Mouse (Mus musculus) induced T-regulatory cell, adult 2 months (primary cell): ENCODE measurements around the gene Dennd4a.

ENCODE experiments used
- DNase-seq: peaks from one replicate; pipeline ENCODE4 v3.0.0-alpha.2; 2012; ENCODE audit warnings: low read depth

Gene Dennd4a

DNA sequence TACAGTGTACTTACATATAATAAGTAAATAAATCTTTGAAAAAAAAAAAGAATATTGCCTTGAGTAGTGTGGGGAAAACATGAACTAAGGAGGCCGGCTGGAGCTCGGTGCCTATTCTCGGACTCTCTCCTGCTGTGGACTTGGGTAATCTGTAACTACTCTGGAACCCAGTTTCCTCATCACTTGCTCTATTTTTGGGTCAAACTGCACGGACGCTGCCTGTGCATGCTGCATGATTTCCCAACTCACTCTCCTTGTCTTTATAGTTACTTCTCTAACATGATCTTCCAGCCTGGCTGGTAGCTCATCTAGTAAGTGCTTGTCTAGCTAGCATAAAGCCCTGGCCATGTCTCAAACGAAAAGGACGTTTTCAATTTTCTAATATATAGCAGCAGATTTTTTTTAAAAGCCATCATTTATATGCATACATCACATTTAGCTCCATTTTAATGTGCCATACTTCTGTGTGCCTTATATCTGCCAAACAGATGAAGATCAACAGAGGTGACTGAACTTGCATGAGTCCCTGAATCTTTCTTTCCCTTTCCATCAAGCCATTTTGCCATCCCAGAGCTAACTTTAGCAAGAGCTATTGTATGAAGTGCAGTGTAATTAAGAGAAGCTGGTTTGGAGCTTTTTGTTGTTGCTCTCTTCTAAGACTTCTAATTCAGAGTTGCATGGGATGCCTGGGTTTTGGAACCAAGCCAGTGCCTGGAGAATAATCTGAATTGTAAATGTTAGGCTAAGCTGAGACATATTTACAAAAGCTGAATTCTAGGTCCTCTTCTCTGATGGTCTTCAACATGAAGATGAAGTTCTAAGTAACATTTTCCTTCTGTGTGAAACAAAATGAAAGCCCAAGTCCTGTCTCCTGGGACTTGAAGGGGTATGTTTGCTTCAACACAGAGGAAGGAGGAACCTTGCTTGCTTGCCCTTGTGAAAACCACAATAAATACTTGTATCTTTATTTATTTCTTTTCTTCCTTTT, 20.2 kb upstream of the Dennd4a start:
- DNase-seq = peak; percentile 52

DNA sequence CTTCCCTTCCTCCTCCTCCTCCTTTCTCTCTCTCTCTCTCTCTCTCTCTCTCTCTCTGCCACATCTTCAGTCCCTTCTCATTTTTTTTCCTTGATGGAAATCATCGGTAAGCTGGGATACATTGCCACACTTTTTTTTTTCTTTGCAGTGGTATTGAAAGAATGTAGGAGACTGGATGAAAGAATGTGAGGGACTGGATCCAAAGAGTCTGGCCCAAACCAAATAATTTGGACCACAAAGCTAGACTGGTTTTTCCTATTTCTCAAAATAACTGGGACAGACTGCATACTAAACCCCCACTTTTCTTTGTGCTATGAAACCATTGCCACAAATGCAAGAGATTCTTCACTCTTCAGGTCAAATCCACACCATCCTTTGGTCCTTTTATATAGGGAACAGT, 19.5 kb upstream of the Dennd4a start:
- DNase-seq = peak; percentile 26

DNA sequence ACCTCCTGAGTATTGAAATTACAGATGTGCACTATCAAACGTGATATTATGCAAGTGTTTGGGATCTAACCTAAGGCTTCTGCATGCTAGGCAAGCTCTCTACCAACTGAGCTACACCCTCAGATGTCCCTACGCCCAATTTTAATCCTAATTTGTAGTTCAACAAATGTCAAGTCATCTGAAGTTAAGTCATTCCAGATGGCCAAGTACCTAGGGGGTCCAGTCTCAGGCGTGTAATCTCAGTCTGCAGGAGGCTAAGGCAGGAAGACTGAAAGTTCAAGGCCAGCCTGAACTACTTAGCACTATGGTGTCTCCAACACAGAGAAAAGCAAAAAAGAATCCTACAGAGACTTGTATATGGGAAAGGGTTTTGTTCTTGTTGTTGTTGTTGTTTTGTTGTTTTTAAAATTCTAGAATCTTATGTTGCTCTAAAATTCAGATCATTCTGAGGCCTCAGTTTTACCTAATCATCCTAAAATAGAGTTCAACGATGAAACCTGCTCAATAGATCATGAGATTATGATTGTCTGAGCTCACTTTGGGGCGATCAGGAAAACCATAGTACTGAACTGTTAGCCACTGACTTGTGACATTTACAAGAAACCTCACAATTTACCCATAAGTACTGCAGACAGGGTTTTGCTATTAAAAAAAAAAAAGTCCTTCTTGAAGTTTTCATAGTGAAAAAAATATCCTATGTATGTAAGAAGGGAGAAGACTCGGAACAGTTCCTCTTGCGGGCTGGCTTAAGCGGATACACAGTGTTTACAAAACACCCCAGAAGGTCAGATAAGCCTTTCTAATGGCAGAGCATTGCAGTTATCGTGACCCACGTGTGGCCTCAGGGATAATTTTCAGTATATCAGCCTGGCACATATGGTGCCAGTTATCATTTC, 18.5 kb upstream of the Dennd4a start:
- DNase-seq = peak; percentile 64

DNA sequence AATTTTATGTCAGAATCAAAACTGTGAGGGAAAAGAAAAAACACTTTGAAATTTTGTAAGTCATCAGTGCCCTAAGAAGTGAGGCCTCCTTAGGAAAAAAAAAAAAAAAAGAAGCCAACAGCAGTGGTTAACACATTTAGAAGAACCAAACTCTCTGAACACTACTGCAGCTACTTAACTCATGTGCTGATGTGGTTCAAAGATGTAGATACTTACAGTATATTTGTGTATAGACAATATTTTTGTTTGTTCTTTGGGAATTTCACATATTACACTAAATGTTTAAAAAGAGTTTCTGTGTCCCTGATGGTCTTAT, 17.9 kb upstream of the Dennd4a start:
- peak; percentile 55 for DNase-seq

DNA sequence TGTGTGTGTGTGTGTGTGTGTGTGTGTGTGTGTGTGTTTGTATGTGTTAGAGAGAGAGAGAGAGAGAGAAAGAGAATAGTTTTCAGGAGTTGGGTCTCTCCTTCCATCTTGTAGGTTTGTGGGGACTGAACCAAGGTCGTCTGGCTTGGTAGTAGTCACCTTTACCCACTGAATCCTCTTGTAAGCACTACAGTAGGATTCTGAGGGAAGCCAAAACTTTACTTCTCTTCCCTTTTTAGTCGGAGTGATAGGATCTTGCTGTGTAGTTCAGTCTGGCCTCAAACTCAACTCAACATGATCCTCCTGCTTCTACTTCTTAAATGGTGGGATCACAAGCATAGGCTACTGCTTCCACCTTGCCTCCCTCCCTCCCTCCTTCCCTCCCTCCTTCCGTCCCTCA, 17.3 kb upstream of the Dennd4a start:
- DNase-seq = peak; percentile 35

DNA sequence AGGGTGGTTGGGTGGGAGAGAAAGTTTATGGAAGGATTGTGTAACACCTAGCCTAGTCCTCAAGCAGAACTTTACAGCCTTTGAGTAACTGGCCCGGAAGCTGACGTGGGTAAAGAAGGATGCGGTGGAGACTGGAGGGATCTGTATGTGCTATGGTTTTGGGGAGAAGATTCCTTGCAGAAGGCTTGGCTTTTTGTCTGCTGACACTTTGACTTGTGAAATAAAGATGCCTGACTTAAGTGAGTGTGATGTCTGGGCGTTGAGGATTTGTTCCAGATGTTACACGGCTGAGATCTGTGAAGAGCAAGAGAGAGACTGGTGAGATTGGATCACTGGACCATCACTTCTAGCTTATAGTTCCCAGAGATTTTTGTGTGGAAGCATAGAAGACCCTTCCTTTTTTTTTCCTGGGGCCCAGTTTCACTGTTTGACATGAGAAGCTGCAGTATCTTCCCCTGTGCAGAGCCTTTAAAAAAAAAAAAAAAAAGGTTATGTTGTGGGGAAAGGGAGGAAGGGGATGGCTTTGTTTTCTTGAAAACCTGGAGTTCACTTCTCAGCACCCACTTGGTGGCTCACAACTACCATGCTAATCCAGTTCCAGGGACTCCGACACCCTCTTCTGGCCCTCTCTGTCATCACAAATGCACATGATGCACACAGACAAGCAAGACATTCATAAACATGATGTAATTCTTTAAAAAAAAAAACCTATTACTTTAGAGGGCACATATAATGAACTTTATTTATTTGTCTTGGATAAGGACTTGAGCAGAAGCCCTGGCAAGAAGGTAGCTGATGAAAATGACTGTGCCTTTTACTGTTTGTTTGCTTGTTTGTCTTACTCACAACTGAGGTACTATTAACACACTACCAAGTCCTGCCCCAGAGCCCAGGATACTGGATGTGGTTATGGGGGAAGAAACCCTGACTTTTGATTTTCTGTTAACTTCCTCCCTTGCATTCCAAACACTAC, 16.4 kb upstream of the Dennd4a start:
- peak; percentile 53 for DNase-seq

DNA sequence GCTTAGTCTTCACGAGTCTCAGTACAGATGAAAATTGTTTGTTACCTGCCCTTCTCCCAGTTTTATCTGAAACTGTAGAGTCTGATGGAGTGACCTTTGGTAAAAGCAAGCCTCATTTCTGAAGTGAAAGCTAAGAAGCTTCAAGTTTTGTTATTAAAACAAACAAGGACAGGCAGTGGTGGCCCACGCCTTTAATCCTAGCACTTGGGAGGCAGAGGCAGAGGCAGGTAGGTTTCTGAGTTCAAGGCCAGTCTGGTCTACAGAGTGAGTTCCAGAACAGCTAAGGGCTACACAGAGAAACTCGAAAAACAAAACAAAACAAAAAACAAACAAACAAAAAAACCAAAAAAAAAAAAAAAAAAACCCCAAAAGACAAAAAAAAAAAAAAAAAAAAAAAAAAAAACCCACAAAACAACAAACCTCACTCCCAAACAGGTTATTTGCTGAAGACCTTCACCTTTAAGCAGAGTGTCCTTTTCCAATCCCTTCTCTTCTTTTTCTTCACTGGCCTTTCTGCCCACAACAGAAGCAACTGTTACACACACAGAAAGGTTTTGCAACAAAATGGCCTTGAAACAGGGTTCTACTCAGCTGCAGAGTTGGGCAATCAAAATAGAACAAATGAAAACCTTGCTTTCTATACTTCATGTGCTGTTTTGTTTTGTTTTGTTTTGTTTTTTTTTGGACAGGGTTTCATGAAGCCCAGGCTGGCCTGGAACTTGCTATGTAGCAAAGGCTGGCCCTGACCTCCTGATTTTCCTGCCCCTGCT, 15.1 kb upstream of the Dennd4a start:
- DNase-seq = peak; percentile 74

DNA sequence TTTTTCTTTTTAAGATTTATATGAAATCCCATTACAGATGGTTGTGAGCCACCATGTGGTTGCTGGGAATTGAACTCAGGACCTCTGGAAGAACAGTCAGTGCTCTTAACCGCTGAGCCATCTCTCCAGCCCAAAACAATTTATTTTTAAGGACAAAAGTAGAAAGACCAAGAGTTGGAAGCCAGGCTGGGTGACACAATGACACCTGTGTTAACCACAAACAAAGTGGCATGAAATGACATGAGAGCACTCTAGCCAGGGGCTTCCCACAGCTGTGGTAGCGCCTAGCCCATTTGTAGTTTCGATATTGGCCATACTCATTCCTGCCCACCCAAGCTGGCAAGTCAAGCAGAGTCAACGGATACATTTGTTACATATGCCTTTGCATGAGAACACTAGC, 13.7 kb upstream of the Dennd4a start:
- DNase-seq = peak; percentile 88

DNA sequence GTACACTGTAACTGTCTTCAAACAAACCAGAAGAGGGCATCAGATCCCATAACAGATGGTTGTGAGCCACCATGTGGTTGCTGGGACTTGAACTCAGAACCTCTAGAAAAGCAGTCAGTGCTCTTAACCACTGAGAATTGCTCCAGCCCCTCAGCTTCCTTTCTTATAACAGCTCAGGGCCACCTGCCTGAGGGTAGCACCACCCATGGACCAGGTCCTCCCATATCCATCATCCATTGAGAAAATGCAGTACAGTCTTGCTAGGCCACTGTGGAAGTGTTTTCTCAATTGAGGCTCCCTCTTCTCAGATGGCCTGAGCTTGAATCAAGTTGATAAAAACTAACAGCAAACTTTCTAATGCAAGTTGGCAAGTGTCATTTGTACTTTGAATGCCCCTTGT, 13.0 kb upstream of the Dennd4a start:
- no peak for DNase-seq

DNA sequence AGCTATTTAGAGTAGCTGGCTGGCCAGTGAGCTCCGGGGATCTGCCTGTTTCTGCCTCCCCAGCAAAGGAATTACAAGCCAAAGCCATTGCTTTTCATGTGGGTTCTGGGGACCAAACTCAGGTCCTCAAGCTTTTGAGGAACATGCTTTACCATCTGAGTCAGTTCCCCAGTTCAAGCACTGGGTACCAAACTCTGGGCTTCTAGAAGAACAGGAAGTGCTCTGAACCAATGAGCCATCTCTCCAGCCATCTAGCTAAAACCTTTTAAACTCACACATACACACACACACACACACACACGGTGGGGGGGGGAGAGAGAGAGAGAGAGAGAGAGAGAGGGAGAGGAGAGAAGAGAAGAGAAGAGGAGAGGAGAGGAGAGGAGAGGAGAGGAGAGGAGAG, 12.3 kb upstream of the Dennd4a start:
- peak; percentile 36 for DNase-seq

DNA sequence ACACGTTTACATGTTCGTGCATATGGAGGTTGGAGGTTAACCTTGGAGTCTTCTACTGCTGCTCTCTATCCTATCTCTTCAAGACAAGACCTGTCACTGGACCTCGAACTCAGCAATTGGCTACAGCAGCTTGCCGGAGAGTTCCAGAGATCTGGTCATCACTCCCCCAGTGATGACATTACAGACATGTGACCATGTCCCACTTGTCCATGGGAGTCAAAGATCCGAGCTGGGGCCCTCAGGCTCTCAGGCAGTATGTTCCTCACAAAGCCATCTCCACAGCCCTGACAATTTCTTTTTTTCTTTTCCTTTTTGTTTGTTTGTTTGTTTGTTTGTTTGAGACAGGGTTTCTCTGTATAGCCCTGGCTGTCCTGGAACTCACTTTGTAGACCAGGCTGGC, 11.6 kb upstream of the Dennd4a start:
- DNase-seq = peak; percentile 23

DNA sequence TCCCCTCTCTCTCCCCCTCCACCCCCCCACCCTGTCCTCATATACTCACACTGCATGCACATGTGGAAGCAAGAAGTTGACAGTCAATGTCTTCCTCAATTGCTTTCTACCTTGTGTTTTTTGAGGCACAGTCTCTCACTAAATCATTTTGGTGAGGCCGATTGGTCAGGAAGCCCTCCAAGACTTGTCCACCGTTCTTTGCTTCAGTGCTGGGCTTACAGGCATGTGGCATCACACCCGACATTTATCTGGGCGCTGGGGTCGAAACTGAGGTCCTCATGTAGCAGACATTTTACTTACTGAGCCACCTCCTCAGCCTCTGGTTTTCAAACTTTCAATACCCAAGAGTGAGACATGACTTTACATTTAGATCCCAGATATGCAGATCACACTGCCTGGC, 8.6 kb upstream of the Dennd4a start:
- DNase-seq = no peak

DNA sequence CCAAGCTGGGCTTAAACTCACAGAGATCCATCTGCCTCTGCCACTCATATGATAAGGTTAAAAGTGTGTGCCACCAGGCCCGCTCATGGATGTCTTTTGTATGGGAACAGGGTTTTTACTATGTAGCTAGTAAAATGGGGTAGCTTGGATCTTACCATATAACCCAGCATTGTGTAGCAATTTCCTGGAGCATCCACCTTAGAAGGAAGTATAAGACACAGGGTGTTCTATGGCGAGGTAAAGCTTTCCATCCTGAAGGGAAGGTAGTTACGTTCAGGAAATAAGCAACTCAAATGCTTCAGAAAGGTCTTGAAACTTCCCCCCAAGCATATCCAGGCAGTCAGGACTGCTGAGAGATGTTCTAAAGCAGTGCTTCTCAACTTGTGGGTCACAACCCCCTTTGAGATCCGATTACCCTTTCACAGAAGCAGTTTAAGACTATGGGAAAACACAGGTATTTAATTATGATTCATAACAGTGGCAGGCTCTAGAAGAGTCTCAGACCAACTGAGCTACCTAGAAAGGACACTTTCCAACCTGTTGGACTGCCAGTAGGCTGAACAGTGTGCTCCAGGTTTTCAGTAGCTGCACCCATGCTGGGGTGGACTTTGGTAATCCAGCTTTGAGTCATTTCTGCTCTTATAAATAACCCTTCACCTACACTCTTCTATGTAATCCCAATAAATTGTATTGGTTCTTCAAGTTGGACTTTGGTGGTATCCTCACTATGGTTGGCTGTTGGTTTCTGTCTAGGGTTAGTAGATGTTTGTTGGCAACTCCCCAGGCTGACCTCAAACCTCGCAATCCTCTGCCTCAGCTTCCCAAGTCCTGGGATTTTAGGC, 7.5 kb upstream of the Dennd4a start:
- no peak for DNase-seq

DNA sequence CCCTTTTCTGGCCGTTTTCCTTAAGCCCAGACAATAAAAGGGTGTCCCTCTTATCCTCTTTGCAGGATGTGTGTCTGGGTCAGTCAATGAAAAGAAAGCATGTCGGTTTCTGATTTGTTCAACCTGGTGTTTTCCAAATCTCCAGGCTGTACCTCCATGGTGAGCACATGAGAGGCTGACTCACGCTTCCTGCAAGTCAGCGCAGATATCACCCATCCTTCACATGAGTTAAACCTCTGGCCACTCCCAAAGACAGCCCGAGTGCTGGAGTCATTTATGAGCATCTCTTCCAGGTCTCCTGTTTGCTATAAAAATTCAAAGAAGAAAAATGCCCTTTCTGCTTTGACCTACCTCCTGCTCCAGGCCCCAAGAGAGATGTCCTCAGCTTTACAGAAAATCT, 5.3 kb upstream of the Dennd4a start:
- DNase-seq = no peak

DNA sequence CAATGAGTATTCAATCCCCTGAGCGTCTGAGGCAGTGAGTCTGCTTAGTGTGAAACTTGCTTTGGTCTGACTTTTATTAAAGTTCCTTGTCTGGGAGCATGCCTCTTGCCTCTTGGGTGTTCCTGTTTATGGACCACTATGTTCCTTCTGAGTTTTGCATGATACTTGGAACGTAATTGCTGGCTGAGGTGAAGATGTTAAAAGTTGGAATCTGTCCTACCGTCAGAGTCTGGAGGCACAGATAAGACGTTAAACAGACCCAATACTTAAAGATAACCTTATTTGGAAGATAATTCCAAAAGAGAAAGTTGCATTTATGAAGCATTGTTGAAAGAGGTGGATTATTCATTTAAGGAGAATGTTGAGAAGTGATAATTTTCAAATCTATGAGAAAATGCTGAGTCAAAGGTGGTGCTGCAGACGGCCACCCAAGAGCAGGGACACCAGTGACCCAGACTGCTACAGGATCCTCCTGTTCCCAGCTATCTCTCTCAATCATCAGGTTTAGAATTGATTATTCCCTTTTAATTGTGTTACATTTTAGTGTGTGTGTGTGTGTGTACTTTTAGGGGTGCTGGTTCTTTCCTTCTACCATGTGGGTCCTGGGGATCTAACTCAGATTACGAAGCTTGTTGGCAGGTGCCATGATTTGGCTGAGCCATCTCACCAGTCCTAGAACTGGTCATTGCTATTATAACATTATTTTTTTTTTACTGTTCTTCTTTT, 4.6 kb upstream of the Dennd4a start:
- DNase-seq = no peak

DNA sequence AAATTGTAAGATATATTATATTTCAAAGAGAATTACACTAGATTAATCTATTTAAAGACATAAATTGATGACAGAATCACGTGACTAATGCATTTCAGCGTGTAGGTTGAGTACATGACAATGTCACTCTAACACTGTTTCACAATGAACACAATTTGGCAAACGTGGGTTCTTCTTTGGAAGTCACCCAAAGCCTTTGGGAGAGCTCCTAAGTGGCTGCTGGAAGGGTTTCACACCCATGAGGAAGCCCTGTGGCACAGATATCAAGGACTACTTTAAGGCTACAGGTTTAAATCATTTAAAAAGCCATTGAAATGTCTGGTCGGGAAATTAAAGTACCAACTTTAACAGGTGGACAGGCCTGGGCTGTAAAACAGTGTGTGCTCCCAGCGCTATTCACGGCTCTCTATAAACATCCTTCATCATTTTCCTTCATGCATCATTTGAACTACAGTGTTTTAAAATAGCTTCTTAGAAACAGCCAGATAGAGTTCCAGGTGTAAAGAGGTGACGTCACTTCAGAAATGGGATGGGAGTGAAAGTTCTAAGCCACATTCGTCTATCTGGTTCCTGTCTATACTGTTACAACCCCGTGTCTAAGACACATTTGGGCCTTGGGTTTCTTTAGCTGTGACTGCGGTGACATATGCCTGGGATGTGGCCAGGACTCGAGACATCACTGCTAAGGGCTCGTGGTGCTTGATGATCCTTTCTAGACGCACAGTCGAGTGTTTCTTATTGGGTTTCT, 3.9 kb upstream of the Dennd4a start:
- no peak for DNase-seq

DNA sequence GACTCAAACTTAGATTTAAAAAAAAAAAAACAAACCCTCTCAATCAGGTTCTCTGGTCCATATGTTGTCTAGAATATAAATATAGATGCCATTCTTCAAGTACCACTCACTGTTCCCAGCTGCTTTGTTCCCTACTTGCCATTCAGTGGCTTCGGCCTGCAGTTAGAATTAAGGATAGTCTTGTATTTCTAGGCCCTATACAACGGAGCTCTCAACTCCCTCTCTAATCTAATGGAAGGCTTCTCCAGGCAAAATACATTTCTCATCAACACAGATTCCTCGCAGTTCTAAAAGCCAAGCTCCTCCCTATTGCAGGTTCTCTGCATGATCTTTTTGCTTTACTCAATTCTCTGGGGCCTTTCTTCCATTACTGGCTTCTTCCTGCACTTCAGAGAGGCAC, 1.3 kb upstream of the Dennd4a start:
- DNase-seq = peak; percentile 55
